Mouse (Mus musculus) adrenal gland, adult 8-10 months (tissue): Measurements from ENCODE around the gene Gm44965. TPM values are rescaled to one million over a fixed set of nuclear protein-coding genes. Genes with fewer than 3 reads are reported as not detected.

ENCODE experiments used
- DNase-seq: peaks from one replicate; pipeline ENCODE4 v3.0.0; 2022
- total RNA-seq, 4 experiments: library from RNA; stranded (reverse); gene quantifications; 2 replicates each; pipeline ENCODE4 v1.2.4; 2022

The Gm44965 gene
- total RNA-seq = 1 to 10 TPM in 3 of 4 experiments, not detected in 1; 1.8 to 7.7 (median 2.6) TPM

- DNase-seq = peak; percentile 92
These were observed at the start of gene Gm44965, which contains the start of gene Repin1 for GRCm38 (mm10) chr6:48593158-48594042. Gene Gm44965, plus strand, starts transcription at chr6:48593941. Gene Repin1, plus strand, starts transcription at chr6:48593883.

GRCm38 (mm10) chr6:48545251-48545650 lies 48.5 kb upstream of the Gm44965 start:
- no peak for DNase-seq

GRCm38 (mm10) chr6:48546271-48546670 lies 47.5 kb upstream of the Gm44965 start:
- DNase-seq = no peak

- no peak for DNase-seq
These were observed 46.9 kb upstream of the Gm44965 start for GRCm38 (mm10) chr6:48546858-48547257.

GRCm38 (mm10) chr6:48548314-48548713 lies 45.4 kb upstream of the Gm44965 start:
- no peak for DNase-seq

- no peak for DNase-seq
These were observed 40.8 kb upstream of the Gm44965 start for GRCm38 (mm10) chr6:48552918-48553317.

- no peak for DNase-seq
These were observed 39.9 kb upstream of the Gm44965 start for GRCm38 (mm10) chr6:48553819-48554218.

GRCm38 (mm10) chr6:48554280-48555103 lies 39.2 kb upstream of the Gm44965 start, which contains the start of gene Lrrc61:
Gene Lrrc61, plus strand, starts transcription at chr6:48554796.
- peak; percentile 96 for DNase-seq

GRCm38 (mm10) chr6:48555104-48555890 lies 38.4 kb upstream of the Gm44965 start:
- no peak for DNase-seq

- DNase-seq = no peak
These were observed 37.8 kb upstream of the Gm44965 start for GRCm38 (mm10) chr6:48555956-48556355.

- no peak for DNase-seq
These were observed 27.9 kb upstream of the Gm44965 start for GRCm38 (mm10) chr6:48565693-48566310.

GRCm38 (mm10) chr6:48566312-48566711 lies 27.4 kb upstream of the Gm44965 start:
- no peak for DNase-seq

GRCm38 (mm10) chr6:48568036-48568984 lies 25.4 kb upstream of the Gm44965 start:
- DNase-seq = peak; percentile 63

- DNase-seq = no peak
These were observed 24.5 kb upstream of the Gm44965 start for GRCm38 (mm10) chr6:48569065-48569807.

GRCm38 (mm10) chr6:48572014-48572413 lies 21.7 kb upstream of the Gm44965 start:
- no peak for DNase-seq

- no peak for DNase-seq
These were observed 21.1 kb upstream of the Gm44965 start, which contains the start of gene Rarres2 for GRCm38 (mm10) chr6:48572572-48573061. Gene Rarres2, minus strand, starts transcription at chr6:48572789.

GRCm38 (mm10) chr6:48573280-48573679 lies 20.5 kb upstream of the Gm44965 start:
- DNase-seq = no peak

- no peak for DNase-seq
These were observed 19.8 kb upstream of the Gm44965 start for GRCm38 (mm10) chr6:48573981-48574380.

- no peak for DNase-seq
These were observed 15.0 kb upstream of the Gm44965 start for GRCm38 (mm10) chr6:48578736-48579135.
